Mouse (Mus musculus) thymus, adult 2 months (tissue): ENCODE measurements around the gene Scmh1.

ENCODE experiments used
- CTCF ChIP-seq: fragments of 200-500 bp; IDR thresholded peaks from 2 replicates; pipeline ENCODE4 v1.5.1; 2012; ENCODE audit warnings: mild to moderate bottlenecking, control low read depth, low read length, moderate library complexity, borderline replicate concordance; ENCODE audit not compliant: control insufficient read depth, poor library complexity, insufficient read depth; ENCODE audit errors: extremely low read depth
- POLR2A ChIP-seq: fragments of 200-500 bp; IDR thresholded peaks from 2 replicates; pipeline ENCODE4 v1.6.1; 2012; ENCODE audit warnings: mild to moderate bottlenecking, low read length, control low read depth, moderate library complexity; ENCODE audit not compliant: control insufficient read depth, poor library complexity, insufficient read depth; ENCODE audit errors: extremely low read depth

GRCm38 (mm10) chr4:120385496-120385895 is 19.6 kb upstream of the Scmh1 start:
- TF ChIP-seq CTCF (no peak), POLR2A (no peak)
